Mouse (Mus musculus): ENCODE data around the gene C130026I21Rik. TPM values are rescaled to one million over a fixed set of nuclear protein-coding genes. Genes with fewer than 3 reads are reported as not detected.
"Not testable (repeated sequence)": the region's sequence is repeated elsewhere in the genome, so short reads cannot be mapped to it uniquely, and the experiment has no call there.

C130026I21Rik gene
- polyA plus RNA-seq, 1 experiment from 2014 or later, result 0.26 TPM

DNA sequence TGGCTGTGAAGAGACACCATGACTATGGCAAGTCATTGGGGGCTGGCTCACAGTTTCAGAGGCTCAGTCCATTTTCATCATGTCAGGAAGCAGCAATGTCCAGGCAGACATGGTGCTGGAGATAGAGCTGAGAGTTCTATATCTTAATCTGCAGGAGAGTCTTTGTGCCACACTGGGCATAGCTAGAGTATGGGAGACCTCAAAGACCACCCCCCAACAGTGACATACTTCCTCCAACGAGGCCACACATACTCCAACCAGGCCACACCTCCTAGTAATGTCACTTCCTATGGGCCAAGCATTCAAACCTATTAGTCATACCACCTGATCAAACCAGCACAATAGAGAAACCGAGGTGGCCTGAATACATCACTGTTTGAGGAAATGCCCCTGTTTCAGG is 63.8 kb downstream of the C130026I21Rik start:
- not testable (repeated sequence) for H3K27me3 ChIP-seq; H3K27ac ChIP-seq (replicated peaks); H3K4me3 ChIP-seq; H3K9me3 ChIP-seq; H3K9ac ChIP-seq; H3K4me2 ChIP-seq; H3K4me1 ChIP-seq (replicated peaks); H3K36me3 ChIP-seq; ATAC-seq (ENCODE audit: low FRiP score, low read depth)
- 50% methylated on average over 1 of the region's 2 CpGs for WGBS

DNA sequence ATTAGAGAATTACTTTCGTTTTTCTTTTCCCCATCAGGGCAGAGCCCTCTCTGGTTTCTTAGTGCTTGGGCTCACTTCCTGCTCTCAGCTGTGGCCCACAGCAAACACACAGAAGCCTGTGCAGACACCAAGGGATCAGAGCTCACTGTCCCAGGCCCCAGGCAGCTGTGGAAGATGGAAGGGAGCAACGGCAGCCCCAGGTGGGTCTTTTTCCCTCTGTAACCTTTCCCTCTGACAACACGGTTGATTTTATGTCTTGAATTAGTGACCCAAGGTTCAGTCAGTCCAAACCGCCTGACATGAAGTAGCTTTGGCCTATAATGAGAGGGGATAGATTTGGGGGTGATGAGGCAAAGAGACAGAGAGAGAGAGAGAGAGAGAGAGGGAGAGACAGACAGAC is 70.8 kb downstream of the C130026I21Rik start:
- not testable (repeated sequence) for H3K9ac ChIP-seq; H3K4me3 ChIP-seq; H3K4me1 ChIP-seq (replicated peaks); H3K27me3 ChIP-seq; H3K4me2 ChIP-seq; ATAC-seq (ENCODE audit: low FRiP score, low read depth); H3K9me3 ChIP-seq; H3K36me3 ChIP-seq; H3K27ac ChIP-seq (replicated peaks)
- WGBS, result 82% methylated on average over 3 of the region's 4 CpGs

DNA sequence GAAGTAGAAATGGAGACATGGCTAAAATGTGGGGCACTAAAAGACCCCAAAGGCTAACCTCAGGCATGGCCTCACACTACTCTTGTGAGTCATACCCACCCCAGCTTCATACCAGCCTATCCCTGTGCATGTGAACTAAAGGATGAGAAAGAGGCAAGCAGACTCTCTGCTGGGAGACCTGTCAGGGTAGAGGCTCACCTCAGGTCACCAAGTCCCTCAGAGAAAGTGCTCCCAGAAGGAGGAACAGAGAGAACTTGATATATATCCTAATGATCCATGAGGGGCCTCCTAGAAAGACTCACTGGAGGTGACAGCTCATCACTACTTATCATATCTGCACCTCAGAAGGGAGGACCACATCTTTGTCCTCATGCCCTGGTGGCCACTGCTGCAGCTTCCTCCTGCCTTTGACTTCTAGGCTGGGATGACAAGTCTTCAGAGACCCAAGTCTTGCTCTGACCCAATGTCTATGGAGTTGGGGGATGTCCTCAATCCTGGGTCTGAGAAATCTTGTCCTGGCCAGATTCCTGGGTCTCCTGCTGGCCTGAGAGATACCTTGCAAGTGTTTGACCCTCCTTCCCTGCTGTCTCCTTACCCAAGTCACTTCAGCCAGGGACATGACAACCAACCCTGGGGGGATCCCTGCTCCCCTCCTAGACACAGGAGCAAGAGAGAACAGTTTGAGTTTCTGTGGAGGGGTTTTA is 71.6 kb downstream of the C130026I21Rik start:
- H3K4me1 ChIP-seq (replicated peaks); ATAC-seq (ENCODE audit: low FRiP score, low read depth); H3K4me2 ChIP-seq; H3K9me3 ChIP-seq; H3K9ac ChIP-seq; H3K36me3 ChIP-seq; H3K4me3 ChIP-seq; H3K27me3 ChIP-seq; H3K27ac ChIP-seq (replicated peaks): not testable (repeated sequence)

DNA sequence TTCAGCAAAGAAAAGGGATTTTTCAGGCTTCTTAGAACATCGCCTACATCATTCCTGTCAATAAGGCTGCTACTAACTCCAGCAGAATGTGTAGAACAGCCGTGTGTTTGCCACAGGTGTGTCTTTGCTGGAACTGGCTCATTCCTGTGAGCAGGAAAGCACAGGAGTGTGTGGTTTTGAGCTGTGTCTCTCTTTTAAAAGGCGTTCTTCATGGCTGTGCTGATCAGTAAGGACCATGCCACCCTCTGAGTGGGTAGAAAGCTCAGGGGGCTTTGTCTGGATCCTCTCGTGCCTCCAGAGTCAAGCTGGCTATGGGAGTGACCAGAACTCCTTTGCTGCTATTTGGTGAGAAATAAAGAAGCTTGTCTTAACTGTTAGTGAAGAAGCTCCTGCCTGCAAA is 73.6 kb downstream of the C130026I21Rik start:
- H3K9me3 ChIP-seq; ATAC-seq (ENCODE audit: low FRiP score, low read depth); H3K4me2 ChIP-seq; H3K9ac ChIP-seq; H3K4me1 ChIP-seq (replicated peaks); H3K27me3 ChIP-seq; H3K4me3 ChIP-seq; H3K36me3 ChIP-seq; H3K27ac ChIP-seq (replicated peaks): not testable (repeated sequence)
- WGBS, result 73% methylated on average over 4 of the region's 4 CpGs

DNA sequence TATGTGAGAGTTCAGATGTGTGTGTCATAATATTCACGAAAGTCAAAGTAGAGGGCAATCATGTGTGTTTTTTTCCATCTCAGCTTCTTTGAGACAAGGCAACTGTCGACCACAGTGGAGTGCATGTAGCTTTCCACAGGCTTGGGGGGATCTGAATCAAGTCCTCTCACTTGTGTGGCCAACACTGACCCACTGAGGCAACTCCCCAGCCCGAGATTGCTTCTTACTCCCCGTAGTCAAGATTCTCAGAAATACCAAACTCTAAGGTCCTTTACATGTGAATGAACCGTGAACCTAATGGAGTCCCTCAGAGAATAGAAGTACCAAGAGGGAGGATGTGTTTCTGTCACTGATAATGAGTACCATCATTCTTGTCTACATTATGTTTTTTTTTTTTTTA is 76.6 kb downstream of the C130026I21Rik start:
- not testable (repeated sequence) for H3K27ac ChIP-seq (replicated peaks)
- WGBS, result 84% methylated on average over 5 of the region's 5 CpGs

DNA sequence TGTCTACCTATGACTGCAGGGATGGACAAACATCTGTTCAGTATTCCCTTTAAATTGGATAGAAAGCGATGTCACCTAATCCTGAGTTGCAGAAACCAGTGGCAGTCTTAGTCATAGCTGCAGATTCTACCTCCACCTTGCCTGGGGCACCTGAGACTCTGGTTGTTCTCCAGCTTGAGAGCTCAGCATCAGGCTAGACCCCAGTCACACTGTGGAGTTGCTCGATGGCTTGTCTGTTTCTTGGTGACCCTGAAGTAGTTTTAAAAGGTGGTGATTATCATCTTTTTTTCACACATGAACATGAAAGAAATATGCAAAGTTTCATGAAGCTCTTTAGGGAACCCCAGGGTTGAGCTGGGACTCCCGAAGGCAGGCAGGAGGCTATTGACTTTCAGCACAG is 88.4 kb downstream of the C130026I21Rik start:
- not testable (repeated sequence) for H3K36me3 ChIP-seq; ATAC-seq (ENCODE audit: low FRiP score, low read depth); H3K27ac ChIP-seq (replicated peaks); H3K27me3 ChIP-seq; H3K4me2 ChIP-seq; H3K4me3 ChIP-seq; H3K4me1 ChIP-seq (replicated peaks); H3K9me3 ChIP-seq; H3K9ac ChIP-seq
- WGBS, result 89% methylated on average over 2 of the region's 3 CpGs

More for the DNA sequence above, 76.6 kb downstream of the C130026I21Rik start:
- not testable (repeated sequence) for H3K4me2 ChIP-seq; ATAC-seq (ENCODE audit: low FRiP score, low read depth); H3K27me3 ChIP-seq; H3K9ac ChIP-seq; H3K36me3 ChIP-seq; H3K9me3 ChIP-seq; H3K4me1 ChIP-seq (replicated peaks); H3K4me3 ChIP-seq

DNA sequence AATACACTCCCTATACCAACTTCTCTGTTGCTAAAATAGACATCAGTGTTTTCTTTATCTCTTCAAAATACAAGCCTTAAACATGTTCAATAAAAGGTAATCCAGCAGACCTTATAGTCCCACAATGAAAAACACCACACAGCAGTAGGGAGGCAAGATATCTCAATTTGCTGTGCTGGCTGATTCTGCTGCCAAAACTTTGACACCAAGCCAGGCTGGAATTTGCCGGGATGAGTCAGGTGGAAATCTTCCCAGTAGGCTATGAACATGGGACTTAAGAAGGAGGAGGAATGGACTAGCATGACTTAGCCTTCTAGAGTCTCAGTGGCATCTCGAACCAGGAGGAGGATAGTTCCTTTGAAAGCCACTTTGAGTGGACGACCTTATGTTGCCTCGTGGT is 91.4 kb downstream of the C130026I21Rik start:
- not testable (repeated sequence) for H3K36me3 ChIP-seq; H3K9ac ChIP-seq; H3K9me3 ChIP-seq; H3K4me3 ChIP-seq; H3K27ac ChIP-seq (replicated peaks); ATAC-seq (ENCODE audit: low FRiP score, low read depth); H3K27me3 ChIP-seq; H3K4me1 ChIP-seq (replicated peaks); H3K4me2 ChIP-seq
- 83% methylated on average over 4 of the region's 4 CpGs for WGBS

DNA sequence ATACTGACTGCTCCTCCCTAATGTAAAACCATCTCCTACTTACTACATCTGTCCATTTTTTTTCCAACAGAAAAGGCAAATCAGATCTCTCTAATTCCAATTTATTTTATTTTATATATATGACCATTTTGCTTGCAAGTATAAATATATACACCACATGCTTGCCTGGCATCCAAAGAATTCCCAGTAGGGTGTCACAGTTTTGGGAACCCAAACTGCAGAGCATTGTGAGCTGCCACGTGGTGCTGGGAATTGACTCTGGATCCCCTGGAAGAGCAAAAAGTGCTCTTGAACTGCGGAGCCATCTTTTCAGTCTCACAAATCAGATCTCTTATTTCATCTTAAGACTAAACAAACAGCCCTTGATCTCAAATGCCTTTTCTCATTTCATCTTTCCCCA is 107.5 kb downstream of the C130026I21Rik start:
- not testable (repeated sequence) for H3K4me3 ChIP-seq; ATAC-seq (ENCODE audit: low FRiP score, low read depth); H3K36me3 ChIP-seq; H3K9ac ChIP-seq; H3K4me2 ChIP-seq; H3K9me3 ChIP-seq; H3K27me3 ChIP-seq; H3K27ac ChIP-seq (replicated peaks); H3K4me1 ChIP-seq (replicated peaks)
- 73% methylated on average over 2 of the region's 2 CpGs for WGBS

DNA sequence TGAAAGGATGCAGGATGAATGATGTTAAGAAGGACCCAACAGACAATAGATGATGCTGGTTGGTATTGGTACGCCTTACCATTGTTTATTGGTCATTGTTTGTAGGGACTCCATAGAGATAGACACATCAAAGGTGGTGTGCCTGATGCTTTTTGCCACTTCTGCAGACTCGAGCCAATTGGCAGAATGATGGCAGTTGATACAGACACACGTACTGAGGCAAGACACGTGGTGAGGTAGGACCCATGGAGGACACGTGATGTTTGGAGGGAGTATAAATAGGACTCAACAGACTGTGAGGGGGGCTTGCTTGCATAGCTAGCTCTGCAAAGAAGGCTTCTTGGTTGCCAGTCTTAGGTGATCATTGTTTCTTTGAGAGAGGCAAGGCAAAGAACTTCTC is 115.2 kb downstream of the C130026I21Rik start:
- not testable (repeated sequence) for H3K9ac ChIP-seq; H3K27ac ChIP-seq (replicated peaks); H3K36me3 ChIP-seq; H3K4me1 ChIP-seq (replicated peaks); H3K4me2 ChIP-seq; ATAC-seq (ENCODE audit: low FRiP score, low read depth); H3K9me3 ChIP-seq; H3K27me3 ChIP-seq; H3K4me3 ChIP-seq
- WGBS, result 82% methylated on average over 4 of the region's 5 CpGs

DNA sequence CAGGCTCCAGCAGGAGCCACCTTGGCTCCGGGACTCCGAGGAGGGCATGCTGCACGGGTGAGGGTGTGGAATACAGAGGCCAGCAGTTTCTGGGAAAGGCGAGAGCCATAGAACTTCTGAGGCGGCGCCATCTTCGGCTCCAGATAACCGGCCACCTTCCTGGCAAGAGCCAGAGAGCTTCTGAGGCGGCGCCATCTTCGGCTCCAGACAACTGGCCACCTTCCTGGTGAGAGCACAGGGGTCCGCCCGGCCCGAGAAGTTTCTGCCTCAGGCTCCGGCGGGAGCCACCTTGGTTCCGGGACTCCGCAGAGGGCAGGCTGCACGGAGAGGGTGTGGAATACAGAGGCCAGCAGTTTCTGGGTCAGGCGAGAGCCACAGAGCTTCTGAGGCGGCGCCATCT is 136.7 kb downstream of the C130026I21Rik start:
- H3K4me2 ChIP-seq; H3K27ac ChIP-seq (replicated peaks); H3K27me3 ChIP-seq; H3K9me3 ChIP-seq; H3K4me3 ChIP-seq; H3K4me1 ChIP-seq (replicated peaks); ATAC-seq (ENCODE audit: low FRiP score, low read depth); H3K9ac ChIP-seq; H3K36me3 ChIP-seq: not testable (repeated sequence)
- 91% methylated on average over 20 of the region's 22 CpGs for WGBS

DNA sequence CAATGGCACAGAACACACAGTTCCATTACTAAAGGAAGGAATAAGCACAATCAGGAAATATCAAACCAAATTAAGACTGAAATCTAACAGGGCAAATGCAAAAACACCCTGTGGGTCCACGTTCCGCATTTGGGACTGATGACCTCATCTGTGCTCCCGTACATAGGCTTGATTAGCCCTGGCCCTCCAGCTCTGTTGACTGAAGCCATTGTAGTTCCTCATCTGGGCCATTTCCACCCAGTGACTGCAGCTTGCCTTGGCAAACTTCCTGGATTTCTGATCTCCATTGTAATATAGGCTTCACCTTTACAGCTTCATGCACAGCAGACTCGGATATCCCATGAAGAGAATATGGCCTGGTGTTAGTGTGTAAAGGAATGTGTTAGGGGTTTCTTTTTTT is 148.5 kb downstream of the C130026I21Rik start:
- not testable (repeated sequence) for H3K9ac ChIP-seq; H3K4me1 ChIP-seq (replicated peaks); H3K9me3 ChIP-seq; ATAC-seq (ENCODE audit: low FRiP score, low read depth); H3K27me3 ChIP-seq; H3K27ac ChIP-seq (replicated peaks); H3K4me2 ChIP-seq; H3K4me3 ChIP-seq; H3K36me3 ChIP-seq
- 95% methylated on average over 4 of the region's 4 CpGs for WGBS

DNA sequence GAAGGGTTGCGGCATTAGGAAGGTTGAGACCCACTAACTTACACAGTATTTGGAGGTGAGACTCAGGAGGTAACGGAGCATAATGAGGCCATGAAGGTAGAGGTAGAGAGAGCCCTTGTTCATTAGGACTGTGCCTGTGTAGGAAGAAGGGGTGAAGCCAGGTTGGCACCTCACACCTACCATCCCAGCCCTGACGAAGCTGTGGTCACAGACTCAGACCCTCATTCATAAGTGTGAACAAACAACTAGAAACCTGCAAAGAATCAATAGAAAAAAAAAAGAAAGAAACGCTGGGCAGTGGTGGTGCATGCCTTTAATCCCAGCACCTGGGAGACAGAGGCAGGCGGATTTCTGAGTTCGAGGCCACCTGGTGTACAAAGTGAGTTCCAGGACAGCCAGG is 152.0 kb downstream of the C130026I21Rik start:
- 80% methylated on average over 6 of the region's 6 CpGs for WGBS
- not testable (repeated sequence) for H3K9ac ChIP-seq; H3K9me3 ChIP-seq; H3K27me3 ChIP-seq; H3K4me1 ChIP-seq (replicated peaks); H3K36me3 ChIP-seq; H3K4me3 ChIP-seq; H3K27ac ChIP-seq (replicated peaks); H3K4me2 ChIP-seq; ATAC-seq (ENCODE audit: low FRiP score, low read depth)

DNA sequence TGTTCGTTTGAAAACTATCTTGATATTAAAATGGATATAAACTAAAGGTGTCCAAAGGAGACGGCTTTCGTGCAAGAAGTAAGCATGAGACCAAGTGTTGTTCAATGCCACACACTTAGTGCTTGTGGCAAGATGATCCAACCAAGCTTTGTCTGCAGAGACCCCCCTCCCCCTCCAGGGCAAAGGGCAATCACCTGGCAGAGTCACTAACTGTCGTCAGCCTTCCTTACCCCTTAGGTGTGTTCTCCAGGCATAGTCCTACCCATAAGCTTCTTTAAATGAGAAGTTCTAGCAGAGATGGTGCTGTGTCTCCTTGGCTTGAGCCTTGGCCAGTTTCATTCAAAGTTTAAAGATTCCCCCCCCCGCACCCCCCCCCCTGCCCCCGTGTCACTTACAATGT is 152.8 kb downstream of the C130026I21Rik start:
- ATAC-seq (ENCODE audit: low FRiP score, low read depth); H3K27me3 ChIP-seq; H3K4me3 ChIP-seq; H3K4me2 ChIP-seq; H3K36me3 ChIP-seq; H3K9me3 ChIP-seq; H3K9ac ChIP-seq; H3K4me1 ChIP-seq (replicated peaks); H3K27ac ChIP-seq (replicated peaks): not testable (repeated sequence)
- WGBS, result 62% methylated on average over 4 of the region's 6 CpGs
